Mouse (Mus musculus) lung, adult 18-20 months (tissue): ENCODE results near the gene Rnf126.

Experiments
- DNase-seq, 2 experiments: peaks; one replicate each; pipeline ENCODE4 v3.0.0; 2022; ENCODE audit warnings: mixed read lengths in 2 of 2

The Rnf126 gene

DNA sequence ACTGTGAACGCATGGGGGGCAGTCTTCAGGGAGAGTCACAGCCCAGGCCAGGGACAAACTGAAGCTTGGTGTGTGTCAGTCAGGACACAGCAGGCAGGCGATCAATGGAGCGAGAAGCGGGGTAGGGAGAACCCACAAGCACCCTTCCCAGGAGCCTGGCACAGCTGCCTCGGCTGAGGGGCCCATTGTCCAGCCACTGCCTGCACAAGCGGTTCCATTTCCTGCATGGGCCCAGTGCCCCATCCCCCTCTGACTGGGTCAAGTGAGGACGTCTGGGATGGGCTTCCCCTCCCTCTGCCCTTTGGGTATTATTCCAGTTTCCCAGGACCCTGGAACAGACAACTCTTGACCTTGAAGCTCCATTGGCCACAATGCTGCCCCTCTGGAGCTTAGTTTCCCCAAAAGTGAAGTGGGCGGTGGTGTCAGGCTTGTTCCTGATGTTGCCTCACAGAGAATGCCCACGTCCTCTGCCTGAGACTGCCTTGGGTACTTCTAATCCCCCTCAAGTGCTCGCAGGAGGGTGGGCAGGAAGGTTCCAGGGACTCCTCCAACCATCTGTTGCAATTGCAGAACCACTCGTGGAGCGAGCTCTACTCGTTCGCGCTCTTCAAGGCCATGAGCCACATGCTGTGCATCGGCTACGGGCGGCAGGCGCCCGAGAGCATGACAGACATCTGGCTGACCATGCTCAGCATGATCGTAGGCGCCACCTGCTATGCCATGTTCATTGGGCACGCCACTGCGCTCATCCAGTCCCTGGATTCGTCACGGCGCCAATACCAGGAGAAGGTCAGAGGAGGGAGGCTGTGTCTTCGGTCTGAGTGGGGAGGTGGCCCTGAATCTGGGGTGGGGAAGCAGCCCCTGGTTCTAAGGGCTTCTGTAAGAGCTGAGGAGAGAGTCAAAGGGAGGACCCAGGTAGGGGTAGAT is 38.2 kb downstream of the Rnf126 start:
- DNase-seq = no peak

DNA sequence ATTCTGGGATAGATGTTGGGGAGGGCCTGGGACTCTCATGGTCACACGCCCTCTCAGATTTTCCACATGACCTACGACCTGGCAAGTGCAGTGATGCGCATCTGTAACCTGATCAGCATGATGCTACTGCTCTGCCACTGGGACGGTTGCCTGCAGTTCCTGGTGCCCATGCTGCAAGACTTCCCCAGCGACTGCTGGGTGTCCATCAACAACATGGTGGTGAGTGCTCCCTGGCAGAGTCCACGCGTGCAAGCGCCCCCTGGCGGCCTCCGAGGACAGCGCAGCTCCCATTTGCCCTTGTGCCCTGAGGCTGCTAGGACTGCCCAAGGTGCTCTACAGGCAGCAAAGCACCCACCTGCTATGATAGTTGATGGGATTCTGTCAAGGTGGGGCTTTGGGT is 40.7 kb downstream of the Rnf126 start:
- peak; percentile 63 to 67 for DNase-seq

DNA sequence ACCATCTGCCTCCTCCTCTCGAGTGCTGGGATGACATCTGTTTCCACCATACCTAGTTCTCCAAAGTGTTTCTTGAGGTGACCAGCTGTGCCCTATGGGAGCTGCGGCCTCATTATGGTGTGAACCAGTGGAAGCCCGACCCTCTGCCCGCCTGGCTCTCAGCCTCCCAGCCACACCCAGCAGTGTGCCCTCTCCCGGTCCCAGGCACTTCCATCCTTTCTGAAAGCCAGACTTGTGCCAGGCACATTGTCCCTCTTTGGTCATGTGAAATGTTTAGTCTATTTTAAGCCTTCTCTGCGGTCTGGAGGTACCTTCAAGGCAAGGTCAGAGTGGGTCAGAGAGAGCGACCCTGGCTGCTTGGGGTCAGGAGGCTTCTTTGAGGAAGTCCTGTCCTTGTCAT is 43.1 kb downstream of the Rnf126 start:
- DNase-seq = no peak

DNA sequence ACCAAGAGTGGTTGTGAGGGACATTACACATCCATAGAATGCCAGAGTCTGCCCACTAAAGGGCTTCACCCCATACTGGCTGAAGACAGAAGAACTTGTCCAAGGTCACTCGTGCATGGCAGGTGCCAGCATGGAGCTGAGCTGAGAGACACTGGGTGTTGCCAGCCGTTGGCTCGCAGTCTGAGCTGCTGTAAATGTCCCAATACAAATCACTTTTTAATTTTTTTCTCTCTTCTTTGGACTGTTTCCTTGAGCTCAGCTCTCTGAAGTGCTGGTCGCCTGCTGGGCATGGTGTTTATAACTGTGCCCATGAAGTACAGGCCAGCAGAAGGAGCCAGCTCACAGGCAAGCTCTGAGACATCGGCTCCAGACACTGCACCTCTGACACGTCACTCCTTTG is 43.7 kb downstream of the Rnf126 start:
- DNase-seq = no peak

DNA sequence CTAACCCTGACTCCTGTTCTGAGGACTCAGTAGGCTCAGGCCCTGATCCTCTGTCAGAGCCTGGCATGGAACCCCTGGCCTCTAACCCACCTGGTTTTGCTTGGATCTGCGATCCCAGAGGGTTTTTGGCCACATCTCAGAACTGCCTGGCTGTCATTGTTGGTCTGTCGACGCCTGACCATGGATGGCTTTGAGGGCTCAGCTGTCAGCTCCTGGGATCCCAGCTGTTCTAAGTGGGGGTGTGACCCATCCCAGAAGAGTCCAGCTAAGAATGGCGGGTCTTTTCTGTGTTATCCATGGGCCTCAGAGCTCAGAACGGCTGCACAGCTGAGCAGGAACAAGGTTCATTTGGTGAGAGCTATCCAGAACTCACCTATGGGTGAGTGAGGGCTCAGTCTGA is 45.7 kb downstream of the Rnf126 start:
- no peak for DNase-seq

DNA sequence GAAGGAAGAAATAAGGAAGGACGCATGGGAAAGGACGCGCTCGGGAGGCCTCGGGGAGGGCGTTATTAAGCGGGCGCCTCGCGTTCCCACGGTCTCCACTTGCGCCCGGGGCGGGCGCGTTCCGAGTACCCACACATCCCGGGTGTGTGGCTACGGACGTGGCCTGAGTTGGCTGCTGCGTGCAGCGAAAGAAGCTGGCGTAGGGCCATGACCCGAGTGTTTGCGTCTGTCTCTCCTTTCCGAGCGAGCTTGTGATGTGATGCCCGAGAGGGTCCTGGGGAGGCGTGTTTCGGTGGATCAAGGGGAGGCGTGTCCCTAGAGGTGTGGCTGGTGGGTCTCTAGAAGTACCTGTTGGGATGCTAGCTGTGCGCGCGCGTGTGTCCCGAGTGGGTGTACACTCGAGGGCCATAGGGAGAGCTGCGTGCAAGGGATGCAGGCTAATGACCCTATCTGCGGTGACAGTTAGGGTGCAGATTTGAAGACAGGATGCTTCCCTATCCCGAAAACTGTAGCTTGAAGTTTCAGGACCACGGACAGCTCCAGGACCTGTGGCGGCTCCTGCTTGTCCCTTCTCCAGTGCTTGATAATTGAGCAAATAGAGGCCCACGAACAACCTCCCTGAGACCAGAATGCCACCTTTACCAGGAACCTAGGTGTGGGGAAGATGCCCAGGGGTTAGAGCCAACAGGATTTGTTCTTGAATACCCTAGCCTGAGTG is 49.0 kb downstream of the Rnf126 start:
- peak; percentile 48 to 63 for DNase-seq

DNA sequence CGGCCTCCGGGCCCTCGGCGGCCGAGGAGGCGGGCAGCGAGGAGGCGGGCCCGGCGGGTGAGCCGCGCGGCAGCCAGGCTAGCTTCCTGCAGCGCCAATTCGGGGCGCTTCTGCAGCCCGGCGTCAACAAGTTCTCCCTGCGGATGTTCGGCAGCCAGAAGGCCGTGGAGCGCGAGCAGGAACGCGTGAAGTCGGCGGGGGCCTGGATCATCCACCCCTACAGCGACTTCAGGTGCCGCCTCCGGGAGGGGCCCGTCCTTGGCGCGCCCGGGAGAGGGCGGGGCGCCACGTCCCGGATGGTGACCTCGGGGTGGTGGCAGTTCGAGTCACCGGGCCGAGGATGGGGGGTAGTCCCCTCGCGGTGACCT is 49.8 kb downstream of the Rnf126 start:
- DNase-seq = no peak

DNA sequence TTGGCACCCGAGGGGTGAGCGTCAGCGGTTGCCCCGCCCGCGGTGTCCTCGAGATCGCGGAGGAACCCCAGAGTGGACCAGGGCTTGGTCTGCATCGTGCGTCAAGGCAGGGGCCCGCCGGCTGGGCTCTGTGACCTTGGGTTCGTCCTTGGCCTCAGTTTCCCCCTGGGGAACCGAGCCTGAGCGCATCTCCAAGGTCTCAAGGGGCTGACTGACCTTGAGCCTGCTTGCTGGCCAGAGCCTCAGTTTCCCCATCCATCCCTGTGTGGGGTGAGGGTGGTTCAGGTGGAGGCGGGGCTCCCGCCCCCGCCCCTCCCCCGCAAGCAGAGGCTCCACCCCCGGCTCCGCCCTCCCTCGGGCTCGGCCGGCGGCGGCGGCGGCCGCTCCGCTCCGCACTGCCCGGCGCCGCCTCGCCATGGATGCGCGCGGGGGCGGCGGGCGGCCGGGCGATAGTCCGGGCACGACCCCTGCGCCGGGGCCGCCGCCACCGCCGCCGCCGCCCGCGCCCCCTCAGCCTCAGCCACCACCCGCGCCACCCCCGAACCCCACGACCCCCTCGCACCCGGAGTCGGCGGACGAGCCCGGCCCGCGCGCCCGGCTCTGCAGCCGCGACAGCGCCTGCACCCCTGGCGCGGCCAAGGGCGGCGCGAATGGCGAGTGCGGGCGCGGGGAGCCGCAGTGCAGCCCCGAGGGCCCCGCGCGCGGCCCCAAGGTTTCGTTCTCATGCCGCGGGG is 50.3 kb downstream of the Rnf126 start, which contains the start of gene Hcn2:
Gene Hcn2, plus strand, starts transcription at position 381 of the 734 bp plus-strand sequence.
- no peak for DNase-seq

DNA sequence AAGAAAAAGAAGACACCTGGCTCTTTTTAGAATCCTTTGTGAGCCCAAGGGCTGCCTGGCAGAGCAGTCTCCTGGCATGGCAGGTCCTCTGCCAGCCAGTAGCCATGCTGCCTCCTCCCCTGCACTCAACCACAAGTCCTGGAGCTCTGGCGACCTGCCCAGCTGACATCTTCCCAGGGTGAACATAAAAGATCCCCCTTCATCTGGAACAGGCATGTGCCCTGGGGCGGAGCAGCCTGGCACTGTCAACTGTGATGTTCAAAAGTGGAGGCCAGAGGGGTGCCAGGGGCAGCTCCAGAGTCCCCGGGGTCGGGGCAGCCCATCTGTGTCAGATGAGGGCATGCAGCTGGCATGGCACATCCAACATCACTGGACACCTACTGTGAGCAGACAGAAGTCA is 51.8 kb downstream of the Rnf126 start:
- DNase-seq = no peak

DNA sequence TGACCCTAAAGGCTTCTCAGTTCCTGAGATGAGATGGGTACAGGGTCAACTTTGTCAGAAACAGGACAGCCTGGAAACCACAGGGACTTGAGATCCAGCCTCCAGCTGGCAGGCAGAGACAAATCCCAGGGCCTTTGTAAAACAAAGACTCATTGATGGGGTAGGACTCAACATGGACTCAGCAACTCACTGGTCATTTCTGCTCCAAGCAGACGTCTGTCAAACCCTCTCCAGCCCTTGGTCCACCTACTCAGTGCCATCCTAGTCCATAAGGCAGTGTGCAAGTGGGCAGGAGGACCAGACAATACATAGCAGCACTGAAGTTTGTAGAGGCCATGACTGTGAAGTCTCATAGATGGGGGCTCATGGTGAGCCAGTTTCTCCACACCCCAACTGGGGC is 53.6 kb downstream of the Rnf126 start:
- no peak for DNase-seq

DNA sequence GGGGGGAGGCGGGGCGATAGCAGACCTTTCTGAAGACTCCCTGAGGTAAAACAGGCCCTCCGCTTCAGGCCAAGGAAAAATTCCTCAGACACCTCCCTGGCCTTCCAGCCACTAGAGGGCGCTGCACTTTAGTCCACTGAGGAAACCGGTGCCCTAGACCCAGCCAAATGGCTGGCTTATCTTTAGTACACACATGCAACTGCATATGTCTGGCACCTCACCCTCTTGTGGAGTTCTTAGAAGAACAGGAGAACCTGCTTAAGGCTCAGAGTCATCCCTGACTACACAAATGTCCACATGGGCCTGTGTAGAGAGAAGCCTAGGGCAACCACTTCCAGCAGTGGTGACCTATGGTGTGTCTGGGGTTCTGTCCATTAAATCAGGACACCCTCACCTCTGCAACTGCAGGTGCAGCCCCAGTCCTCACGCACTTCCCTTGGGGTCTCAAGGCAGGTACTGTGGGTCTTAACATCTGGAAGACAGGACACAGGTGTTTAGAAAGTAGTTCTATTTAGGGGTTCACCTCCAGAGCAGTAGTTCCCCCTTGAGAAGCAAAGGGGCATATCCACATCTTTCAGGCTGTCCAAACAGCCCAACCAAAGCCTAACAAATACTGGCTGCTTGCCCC is 54.1 kb downstream of the Rnf126 start:
- DNase-seq = peak; percentile 74 to 79

DNA sequence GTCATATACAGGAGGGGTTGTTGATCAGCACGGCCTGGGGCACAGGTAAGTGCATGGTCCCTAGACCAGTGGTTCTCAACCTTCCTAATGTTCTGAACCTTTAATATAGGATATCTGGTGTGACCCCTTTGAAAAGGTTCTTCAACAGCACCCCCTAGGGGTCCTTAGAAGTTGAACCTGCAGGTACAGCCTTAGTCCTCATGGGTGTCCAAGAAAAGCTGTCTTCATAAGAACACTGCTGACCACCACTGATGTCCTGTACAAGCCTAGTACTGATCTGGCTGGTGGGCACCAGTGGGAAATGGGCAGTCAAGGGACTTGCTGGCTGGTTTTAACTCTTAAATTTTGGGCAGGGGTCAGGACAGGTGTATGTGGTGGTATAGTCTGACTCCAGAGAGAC is 54.7 kb downstream of the Rnf126 start:
- DNase-seq = no peak

DNA sequence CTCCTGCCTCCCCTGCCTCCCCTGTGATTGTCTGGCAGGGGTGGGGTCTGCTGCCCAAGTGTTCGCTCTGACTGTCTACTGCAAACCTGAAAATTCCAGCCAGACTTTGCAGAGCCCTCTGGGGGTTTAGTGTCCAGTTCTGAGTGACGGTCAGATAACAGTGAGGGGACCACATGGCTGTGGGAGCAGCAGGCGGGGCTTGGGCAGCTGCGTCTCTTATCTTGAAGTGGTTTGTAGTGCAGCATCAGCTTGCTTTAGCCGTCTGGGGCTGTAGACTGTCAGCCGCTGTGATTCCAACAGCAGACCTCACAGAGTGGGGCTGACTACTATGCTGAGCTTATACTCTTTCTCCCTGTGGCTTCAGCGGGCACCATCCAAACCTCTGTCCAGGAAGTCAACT is 57.4 kb downstream of the Rnf126 start:
- no peak for DNase-seq

DNA sequence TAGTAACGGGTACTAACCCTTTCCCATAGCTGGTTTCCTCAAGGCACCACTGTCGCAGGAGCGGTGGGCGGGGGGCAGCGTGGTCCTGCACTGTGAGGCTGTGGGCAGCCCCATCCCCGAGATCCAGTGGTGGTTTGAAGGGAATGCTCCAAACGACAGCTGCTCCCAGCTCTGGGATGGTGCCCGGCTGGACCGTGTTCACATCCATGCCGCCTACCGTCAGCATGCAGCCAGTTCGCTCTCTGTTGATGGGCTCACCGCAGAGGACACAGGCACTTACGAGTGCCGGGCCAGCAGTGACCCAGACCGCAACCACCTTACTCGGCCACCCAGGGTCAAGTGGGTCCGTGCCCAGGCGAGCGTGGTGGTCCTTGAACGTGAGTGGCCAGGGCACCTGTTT is 58.1 kb downstream of the Rnf126 start:
- DNase-seq = peak in 1 of 2 experiments; percentile 51
